Mouse (Mus musculus) kidney, adult 2 months (tissue): ENCODE data around the gene Hoxb5.

Source experiments
- CTCF ChIP-seq: fragments of 200-500 bp; conservative IDR thresholded peaks from 2 replicates; pipeline ENCODE4 v1.5.1; 2011; ENCODE audit warnings: low read depth, mild to moderate bottlenecking, control low read depth, low read length, moderate library complexity, mixed read lengths; ENCODE audit not compliant: insufficient read depth, insufficient read length
- POLR2A ChIP-seq: fragments of 200-500 bp; IDR thresholded peaks from one replicate; pipeline ENCODE4 v1.6.1; 2011; ENCODE audit warnings: low read depth, low read length, control low read depth

GRCm38 (mm10) chr11:96313134-96313533, 10.0 kb downstream of the Hoxb5 start:
- TF ChIP-seq CTCF, result no peak
- TF ChIP-seq POLR2A, result no peak
